Mouse (Mus musculus) ovary, postnatal 10 days (tissue): Measurements from ENCODE around the gene Pard3b.

Experiments used
- DNase-seq: peaks from one replicate; pipeline ENCODE4 v3.0.0; 2022; ENCODE audit warnings: low spot score

Pard3b gene

DNA sequence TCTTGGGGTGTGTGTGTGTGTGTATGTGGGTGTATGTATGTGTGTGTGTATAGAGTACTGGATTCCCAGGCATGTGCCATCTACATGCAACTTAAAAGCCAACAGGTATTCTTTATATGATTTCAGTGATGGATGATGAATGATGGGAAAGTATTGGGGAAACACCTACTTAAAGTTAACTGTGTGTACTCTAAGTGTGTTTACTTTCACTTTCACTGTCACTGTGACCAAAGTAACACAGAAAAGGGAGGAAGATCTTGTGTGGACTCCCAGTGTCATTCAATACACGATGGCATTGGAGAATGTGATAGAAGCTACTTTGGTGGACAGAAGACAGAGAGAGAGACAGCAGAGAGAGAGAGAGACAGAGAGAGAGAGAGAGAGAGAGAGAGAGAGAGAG, 613.8 kb downstream of the Pard3b start:
- DNase-seq = no peak

DNA sequence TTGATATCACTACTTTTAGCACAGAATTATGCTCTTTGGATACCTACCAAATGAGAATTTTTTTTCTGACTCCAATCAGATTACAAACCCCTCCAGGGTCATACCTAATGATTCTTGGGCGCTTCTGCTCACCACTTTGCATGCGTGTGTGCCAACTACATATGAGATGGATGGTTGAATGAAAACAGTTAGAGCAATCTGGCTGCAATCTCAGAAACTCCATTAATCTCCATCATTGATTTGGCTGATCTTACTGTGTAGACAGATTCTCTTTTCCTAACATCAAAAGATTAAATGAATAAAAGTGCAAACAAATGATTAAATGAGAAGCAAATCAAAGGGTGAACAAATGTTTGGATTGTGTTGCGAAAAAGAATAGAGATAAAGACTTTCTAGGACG, 615.7 kb downstream of the Pard3b start:
- no peak for DNase-seq

DNA sequence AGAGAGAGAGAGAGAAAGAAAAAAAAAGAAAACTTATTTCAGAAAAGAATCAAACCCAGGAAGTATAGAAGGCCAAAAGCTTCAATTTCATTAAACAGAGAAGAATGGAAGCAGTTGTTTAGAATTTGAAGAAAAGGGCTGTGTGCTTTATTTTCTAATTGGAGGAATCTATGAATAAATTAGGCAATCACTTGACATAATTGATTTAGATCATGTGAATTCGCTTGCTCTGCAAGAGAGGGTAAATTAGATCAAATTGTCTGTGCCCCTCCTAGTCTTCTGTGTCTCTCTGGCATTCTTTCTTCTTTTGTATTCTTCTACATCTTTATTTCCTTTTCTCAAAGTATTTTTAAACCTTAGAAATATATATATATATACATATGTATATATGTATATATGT, 616.3 kb downstream of the Pard3b start:
- no peak for DNase-seq

DNA sequence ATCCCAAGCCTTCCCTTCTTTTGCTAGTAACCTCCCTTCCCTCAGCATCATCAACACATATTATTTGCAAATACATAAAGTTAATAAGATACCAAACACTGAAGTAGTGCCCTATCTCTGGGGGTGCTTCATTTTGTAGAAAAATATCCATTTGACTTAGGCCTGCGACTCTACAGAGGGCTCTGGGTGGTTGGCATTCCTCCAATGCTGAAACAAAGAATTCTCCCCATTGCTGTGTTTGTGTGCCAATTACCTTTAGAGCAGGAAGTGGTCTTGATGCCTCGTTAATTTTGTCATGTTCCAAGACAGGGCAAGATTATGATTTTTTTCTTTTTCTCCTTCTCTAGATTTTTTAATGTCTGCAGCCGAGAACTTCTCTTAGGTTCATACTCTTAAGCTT, 637.8 kb downstream of the Pard3b start:
- no peak for DNase-seq

GRCm38 (mm10) chr1:62278586-62278985, 640.0 kb downstream of the Pard3b start:
- DNase-seq = no peak

DNA sequence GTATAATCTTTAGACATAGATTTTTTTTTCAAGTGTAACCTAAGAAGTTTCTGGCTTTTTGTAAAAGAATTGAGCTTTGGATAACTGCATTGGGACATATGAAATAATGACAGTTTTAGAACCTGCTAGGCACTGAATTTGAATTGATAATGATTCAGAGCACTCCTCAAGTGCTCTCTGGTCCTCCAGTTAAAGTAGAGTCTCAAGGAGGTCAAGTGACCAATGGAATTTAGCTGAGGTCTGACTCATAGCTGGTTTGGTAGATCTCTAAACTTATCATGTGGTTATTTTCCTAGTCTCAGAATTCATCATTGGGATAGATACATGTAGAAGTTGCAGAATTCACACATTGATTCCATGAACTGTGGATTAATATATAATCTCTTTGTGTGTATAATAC, 642.0 kb downstream of the Pard3b start:
- DNase-seq = no peak

DNA sequence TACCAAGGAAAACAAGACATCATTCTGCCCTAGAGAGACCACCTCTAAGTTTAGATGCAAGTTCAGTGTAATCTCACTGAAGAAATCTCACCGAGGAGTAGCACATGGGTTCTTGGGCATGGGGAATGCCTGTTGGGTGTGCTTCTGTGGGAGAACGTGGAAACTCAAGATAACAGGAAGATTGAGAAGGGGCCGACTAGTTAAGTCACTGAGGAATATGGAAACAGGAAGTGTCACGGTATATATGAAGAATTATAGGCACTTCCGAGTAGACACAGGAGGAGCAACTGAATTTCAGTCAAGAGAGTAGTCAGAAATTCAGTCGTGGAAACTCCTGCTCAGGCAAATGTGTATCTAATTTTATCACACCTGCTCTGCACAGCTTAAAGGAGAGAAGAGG, 644.2 kb downstream of the Pard3b start:
- DNase-seq = no peak

DNA sequence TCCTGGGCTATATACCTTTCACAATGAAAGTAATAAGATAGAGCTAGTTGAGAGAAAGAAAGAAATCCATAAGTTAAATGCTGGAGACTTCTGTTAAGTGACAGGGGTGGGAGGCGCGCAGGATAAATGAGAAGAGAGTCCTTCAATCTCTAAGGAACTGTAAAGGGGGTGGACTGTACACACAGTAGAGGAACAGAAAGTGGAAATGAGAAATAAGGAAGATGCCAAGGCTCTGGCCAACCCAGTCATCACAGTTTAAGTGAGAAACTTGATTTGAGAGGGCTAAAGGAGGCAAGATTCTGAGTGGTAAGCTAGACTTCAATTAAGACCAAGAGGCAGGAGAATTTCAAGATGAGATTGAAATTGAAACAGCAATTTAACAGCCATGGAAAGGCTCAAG, 645.0 kb downstream of the Pard3b start:
- DNase-seq = no peak

GRCm38 (mm10) chr1:62309376-62309775, 670.8 kb downstream of the Pard3b start:
- no peak for DNase-seq

DNA sequence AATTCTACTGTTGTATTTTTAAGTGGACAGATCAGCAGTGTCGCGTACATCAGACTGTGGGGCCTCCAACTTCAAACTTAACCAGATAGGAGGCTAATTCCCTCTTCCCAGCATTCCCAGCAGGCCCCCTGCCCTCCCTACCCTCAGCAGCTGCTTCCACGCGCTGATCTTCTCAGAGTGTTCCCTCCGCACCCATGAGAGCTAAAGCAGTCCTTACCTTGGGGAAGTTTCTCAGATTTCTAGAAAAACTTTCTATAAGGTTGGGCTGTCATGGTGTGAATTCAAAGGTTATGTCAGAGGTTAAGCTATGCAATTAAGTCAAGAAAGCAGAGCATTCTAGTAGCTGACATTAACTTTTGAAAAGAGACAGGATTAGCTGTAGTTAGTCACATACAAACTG, 686.6 kb downstream of the Pard3b start:
- no peak for DNase-seq

GRCm38 (mm10) chr1:62327743-62328142, 689.1 kb downstream of the Pard3b start:
- no peak for DNase-seq

- no peak for DNase-seq
Observed at GRCm38 (mm10) chr1:62328808-62329207, 690.2 kb downstream of the Pard3b start.

DNA sequence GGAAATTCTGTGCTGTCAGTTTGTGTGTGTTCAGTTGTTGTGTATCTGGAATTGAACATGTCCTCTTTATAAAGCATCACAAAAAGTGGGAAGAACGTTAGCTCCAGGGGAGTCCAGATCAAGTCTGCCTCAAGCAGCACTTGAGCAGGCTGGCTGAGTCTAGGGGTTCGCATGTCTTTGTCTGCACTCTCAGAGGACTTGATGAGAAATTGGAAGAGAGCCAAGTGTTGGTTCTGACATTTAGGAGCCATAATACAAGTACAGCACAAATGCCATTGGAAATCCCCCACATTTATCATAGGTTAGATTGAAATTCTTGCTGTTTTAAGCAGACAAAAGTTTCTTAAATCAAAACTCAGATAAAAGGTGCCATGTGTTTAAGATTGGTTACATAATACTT, 694.4 kb downstream of the Pard3b start:
- no peak for DNase-seq

DNA sequence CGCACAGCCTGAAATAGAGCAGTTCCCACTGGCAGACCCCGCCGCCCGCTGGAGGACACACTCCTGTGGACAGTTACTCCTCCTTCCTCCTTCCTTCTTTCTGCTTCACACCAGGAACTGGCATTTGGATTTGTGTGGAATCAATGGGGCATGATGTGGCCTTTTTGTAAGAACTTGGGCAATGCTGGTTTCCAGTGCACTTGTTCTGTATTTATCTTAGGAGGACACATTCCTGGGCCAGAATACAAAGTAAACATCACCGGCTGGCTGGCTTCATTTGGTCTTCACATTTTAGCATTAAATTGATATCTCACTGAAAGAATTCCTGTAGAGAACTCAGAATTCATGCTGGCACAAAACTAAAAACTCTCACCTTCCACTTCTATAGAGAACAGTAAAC, 695.6 kb downstream of the Pard3b start:
- DNase-seq = no peak

DNA sequence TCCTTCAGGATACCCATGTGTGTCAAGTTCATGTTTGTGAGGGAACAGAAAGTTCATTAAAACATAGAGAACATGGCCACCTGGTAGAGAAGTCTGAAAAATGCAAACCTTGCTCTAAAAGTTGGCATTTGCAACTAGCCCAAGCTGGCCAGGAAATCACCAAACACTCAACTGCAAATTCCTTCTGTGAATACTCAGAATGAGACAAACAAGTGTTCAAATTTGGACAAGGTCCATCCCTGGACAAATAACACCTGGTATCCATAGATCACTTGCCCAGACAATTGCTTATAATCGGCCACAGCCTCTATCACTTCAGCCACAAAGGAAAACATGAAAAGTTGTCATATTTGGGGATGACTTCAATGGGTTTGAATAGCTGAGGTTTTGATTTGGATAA, 701.6 kb downstream of the Pard3b start:
- DNase-seq = no peak

DNA sequence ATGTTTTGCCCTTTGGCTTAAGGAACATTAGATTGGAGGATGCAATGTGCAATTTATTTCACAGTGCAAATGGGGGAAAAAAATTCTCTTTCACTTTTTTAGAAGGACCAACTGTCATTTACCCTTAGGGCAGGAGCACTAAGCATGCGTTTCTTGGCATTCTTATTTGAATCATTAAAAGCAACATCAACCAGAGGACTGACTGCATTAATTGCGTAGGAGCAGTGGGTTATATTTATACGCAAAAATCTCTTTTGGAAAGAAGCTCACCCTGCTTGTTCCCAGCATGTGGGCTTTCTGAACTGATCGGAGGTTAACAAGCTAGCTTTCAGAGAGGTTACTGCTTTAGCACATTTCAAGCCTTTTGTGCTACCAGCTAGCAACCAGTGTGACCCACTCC, 705.7 kb downstream of the Pard3b start:
- no peak for DNase-seq

DNA sequence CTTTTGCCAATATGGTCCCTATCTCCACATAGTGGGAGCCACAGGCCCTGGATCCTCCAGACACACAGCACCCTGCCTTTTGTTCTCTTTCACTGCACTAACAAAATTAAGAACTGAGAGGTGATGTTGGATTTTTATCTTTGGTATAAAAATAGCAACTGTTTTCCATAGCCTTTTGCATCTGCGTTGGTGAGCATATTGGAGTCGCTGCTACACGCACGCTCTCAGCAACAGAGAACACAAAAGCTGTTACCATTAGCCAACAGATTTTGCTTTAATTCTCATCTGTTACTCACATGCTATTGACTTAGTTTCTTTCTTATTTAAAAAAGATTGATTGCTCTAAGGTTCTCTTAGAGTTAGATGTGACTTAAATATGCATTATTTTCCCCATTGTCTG, 709.7 kb downstream of the Pard3b start:
- DNase-seq = no peak

- no peak for DNase-seq
Observed at GRCm38 (mm10) chr1:62355496-62355895, 716.9 kb downstream of the Pard3b start.

GRCm38 (mm10) chr1:62374427-62375050, 735.9 kb downstream of the Pard3b start:
- DNase-seq = no peak

GRCm38 (mm10) chr1:62378335-62378734, 739.7 kb downstream of the Pard3b start:
- DNase-seq = no peak

DNA sequence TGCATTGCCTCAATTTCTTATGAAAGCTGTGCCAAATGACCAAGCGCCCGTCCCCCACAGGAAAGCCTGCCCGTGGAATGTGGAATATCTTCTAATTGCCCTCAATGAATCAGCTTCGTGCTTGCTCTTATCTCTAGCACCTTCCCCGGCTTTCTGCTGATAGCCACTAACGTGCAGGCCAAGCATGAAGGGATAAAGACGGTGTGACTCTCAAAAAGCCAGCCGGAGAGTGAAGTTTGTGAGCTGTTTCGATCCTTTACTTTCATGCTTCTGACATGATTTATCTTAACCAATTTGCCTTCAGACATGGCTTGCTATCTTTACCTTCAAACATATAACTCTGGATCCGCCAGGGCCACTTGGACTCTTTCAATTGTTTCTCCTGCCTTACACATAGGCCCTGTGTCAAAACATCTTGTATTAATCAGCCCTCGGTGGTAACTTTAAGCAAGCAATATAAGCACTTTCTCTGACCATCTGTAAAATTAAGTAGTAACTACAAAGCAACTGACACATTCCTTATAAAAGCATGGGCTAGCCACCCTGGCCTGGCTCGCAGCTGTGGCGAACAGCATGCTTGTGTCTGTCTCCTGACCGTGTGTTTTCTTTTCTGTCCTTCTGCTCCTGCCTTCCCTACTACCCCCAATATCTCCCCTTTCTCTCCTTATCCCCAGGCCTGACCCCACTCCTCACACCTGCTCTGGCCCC, 744.3 kb downstream of the Pard3b start:
- no peak for DNase-seq

- DNase-seq = no peak
Observed at GRCm38 (mm10) chr1:62384241-62384640, 745.6 kb downstream of the Pard3b start.

- DNase-seq = no peak
Observed at GRCm38 (mm10) chr1:62388013-62388412, 749.4 kb downstream of the Pard3b start.

- no peak for DNase-seq
Observed at GRCm38 (mm10) chr1:62392863-62393262, 754.2 kb downstream of the Pard3b start.
